Mouse (Mus musculus): Measurements from ENCODE around the gene Psmb4. TPM values are rescaled to one million over a fixed set of nuclear protein-coding genes. Genes with fewer than 3 reads are reported as not detected.
A peak's percentile ranks its signal among the peaks of the same experiment; 100 is the strongest.
"Not testable (repeated sequence)": the region's sequence is repeated elsewhere in the genome, so short reads cannot be mapped to it uniquely, and the experiment has no call there.

Gene Psmb4
- polyA plus RNA-seq (2015; fragmentation: Nextera tagmentation; extraction: Ambion mirVana): 366 and 376 TPM in 2 replicates

DNA sequence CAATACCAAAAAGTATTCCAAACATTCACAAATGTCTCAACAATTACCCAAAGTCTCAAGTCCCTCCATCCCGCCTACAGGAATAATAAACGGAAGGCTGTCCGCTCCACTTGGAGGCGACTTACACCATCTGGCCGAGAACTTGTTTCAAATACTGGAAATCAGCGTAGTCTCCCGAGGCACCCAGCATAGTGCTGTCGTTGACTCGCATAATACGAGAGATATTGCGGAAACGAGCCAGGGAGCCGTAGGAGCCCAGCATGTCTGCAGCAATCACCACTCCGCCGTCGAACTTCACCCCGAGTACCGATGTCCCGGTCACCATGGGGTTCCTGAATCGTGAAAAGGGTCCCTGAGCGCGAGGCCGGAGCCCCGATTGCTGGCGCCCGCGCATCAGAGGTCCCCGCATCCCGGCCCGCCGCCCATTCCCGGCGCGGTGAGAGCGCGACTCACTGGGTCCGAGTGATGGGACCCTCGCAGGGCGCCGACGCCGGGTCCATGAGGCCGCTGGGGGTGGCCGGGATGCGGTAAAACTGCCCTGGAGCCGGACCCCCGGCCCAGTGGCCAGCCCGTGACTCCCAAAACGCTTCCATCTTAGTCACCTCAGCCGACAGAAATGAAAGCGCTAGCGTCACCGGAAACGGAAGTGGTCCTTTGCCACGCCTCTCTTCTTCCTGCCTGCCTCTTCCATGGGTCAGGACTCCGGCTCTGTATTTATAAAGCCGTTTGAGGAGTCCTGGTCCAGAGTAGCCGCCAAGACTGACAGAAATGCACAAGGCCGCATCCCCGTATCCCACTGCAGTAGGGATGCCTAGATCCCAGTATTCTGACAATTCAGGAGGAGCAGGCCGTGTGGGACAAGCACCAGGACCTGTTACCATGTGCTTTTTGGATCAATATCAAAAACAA, at the start of gene Psmb4:
Gene Psmb4, minus strand, starts transcription at position 646 of the 909 bp plus-strand sequence.
- WGBS: 1% methylated on average over 61 of the region's 61 CpGs
- Histone ChIP-seq H3K9ac (peak within 1 kb of the TSS; percentile 93), H3K4me2 (peak within 1 kb of the TSS; percentile 93), H3K27ac (peak within 1 kb of the TSS; percentile 87), H3K36me3 (peaks cover 36% of the 10 kb centered on the region), H3K9me3 (no peaks in the 10 kb centered on the region), H3K27me3 (0 out of 2 replicates have a peak, but pooled peaks cover 3% of the 10 kb centered on the region), H3K4me1 (replicated peaks) (peaks cover 26% of the 10 kb centered on the region), H3K4me3 (peak within 1 kb of the TSS; percentile 96)
- peak; percentile 92 for ATAC-seq (ENCODE audit: low FRiP score)

DNA sequence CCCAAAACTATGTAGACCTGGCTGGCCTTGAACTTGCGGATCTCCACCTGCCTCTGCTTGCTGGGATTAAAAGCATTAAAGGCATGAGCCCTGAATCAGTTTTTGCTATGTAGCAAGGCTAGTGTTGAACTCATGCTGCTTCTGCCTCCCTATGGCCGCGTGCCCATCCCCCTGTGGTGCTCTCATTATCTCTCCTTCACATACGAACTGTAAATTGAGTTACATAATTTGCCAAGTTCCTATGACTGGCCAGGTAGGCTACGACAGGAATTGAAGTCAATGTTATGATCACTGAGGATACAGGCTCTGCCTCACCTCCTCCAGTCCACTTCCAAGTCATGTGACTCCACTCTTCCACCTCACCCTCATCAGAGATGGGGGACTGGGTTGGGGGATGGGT, 49.4 kb upstream of the Psmb4 start:
- H3K9me3 ChIP-seq; H3K27ac ChIP-seq; H3K4me3 ChIP-seq; H3K4me2 ChIP-seq; ATAC-seq (ENCODE audit: low FRiP score); H3K9ac ChIP-seq; H3K36me3 ChIP-seq; H3K27me3 ChIP-seq: not testable (repeated sequence)
- peaks cover 12% of the 10 kb centered on the region for H3K4me1 ChIP-seq (replicated peaks)
- WGBS: 86% methylated on average over 5 of the region's 5 CpGs

- not testable (repeated sequence) for ATAC-seq (ENCODE audit: low FRiP score)
- 88% methylated on average over 3 of the region's 3 CpGs for WGBS
Measured at GRCm38 (mm10) chr3:94935332-94935731, 48.6 kb upstream of the Psmb4 start.

DNA sequence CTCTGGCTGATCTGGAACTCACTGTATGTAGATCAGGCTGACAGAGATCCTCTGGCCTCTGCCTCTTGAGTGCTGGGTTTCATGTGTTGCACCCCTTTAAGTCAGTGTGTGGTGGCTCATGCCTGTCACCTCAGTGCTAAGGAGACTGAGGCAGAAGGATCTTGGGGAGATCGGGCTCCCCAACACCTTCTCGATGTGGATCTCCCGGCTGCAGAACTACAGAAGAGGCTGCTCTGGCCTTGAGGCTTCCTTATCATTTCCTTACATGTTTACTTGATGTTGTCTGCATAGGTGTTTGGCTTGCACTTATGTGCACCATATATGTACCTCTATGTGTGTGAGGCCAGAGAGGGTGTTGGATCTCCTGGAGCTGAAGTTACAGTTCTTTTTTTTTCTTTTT, 47.8 kb upstream of the Psmb4 start:
- H3K4me1 ChIP-seq (replicated peaks): peaks cover 12% of the 10 kb centered on the region
- H3K27ac ChIP-seq; H3K4me3 ChIP-seq; ATAC-seq (ENCODE audit: low FRiP score); H3K9me3 ChIP-seq; H3K36me3 ChIP-seq; H3K4me2 ChIP-seq; H3K9ac ChIP-seq; H3K27me3 ChIP-seq: not testable (repeated sequence)
- 92% methylated on average over 3 of the region's 3 CpGs for WGBS

More at GRCm38 (mm10) chr3:94935332-94935731, 48.6 kb upstream of the Psmb4 start:
- peaks cover 12% of the 10 kb centered on the region for H3K4me1 ChIP-seq (replicated peaks)
- not testable (repeated sequence) for H3K9me3 ChIP-seq, H3K27ac ChIP-seq, H3K27me3 ChIP-seq, H3K4me2 ChIP-seq, H3K36me3 ChIP-seq, H3K9ac ChIP-seq, H3K4me3 ChIP-seq

DNA sequence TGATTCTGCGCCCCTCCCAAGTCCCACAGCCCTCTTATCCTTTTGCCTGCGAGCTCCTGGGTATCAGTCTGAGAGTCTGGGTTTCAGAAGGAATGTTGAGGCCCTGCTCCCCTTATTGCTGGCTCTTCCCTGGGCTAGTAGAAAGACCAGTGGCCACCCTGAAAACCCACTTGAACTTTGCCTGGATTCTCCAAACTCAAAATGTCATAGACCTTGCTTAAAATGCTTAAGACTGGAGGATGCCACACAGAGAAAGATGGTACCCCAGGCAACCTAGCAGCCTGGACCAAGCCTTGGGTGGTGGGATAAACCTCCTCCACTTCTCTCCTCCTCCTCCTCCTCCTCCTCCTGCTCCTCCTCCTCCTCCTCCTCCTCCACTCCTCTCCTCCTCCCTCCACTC, 46.8 kb upstream of the Psmb4 start:
- not testable (repeated sequence) for H3K4me2 ChIP-seq; H3K36me3 ChIP-seq; H3K9ac ChIP-seq; H3K27me3 ChIP-seq; H3K27ac ChIP-seq; H3K4me3 ChIP-seq; ATAC-seq (ENCODE audit: low FRiP score); H3K9me3 ChIP-seq
- H3K4me1 ChIP-seq (replicated peaks): peaks cover 12% of the 10 kb centered on the region
- no CpG with 5 or more reads among the region's 2 CpGs for WGBS

GRCm38 (mm10) chr3:94932809-94933564, 46.2 kb upstream of the Psmb4 start, which contains the start of gene Selenbp1:
TSS of gene Selenbp1 (plus strand) at chr3:94933056.
- peaks cover 12% of the 10 kb centered on the region for H3K4me1 ChIP-seq (replicated peaks)
- peak within 1 kb of the TSS; percentile 48 for H3K4me2 ChIP-seq
- peak; percentile 84 for ATAC-seq (ENCODE audit: low FRiP score)
- H3K36me3 ChIP-seq: no peaks in the 10 kb centered on the region
- 25% methylated on average over 16 of the region's 16 CpGs for WGBS
- H3K9me3 ChIP-seq: no peaks in the 10 kb centered on the region
- peak within 1 kb of the TSS; percentile 25; the same call in 1 of the 2 replicates for H3K4me3 ChIP-seq
- H3K9ac ChIP-seq: peak within 1 kb of the TSS; percentile 55; the same call in 1 of the 2 replicates
- H3K27ac ChIP-seq: peak within 1 kb of the TSS; percentile 60
- H3K27me3 ChIP-seq: no peaks in the 10 kb centered on the region

GRCm38 (mm10) chr3:94932279-94932678, 45.5 kb upstream of the Psmb4 start:
- not testable (repeated sequence) for H3K36me3 ChIP-seq; ATAC-seq (ENCODE audit: low FRiP score); H3K9me3 ChIP-seq; H3K4me3 ChIP-seq; H3K4me2 ChIP-seq; H3K27me3 ChIP-seq; H3K9ac ChIP-seq
- Histone ChIP-seq H3K27ac (peak overlapping the region; percentile 14; the same call in 1 of the 2 replicates), H3K4me1 (replicated peaks) (peaks cover 12% of the 10 kb centered on the region)
- 81% methylated on average over 2 of the region's 2 CpGs for WGBS

- not testable (repeated sequence) for H3K9ac ChIP-seq; H3K4me3 ChIP-seq; ATAC-seq (ENCODE audit: low FRiP score)
Measured at GRCm38 (mm10) chr3:94931427-94932082, 44.8 kb upstream of the Psmb4 start.

DNA sequence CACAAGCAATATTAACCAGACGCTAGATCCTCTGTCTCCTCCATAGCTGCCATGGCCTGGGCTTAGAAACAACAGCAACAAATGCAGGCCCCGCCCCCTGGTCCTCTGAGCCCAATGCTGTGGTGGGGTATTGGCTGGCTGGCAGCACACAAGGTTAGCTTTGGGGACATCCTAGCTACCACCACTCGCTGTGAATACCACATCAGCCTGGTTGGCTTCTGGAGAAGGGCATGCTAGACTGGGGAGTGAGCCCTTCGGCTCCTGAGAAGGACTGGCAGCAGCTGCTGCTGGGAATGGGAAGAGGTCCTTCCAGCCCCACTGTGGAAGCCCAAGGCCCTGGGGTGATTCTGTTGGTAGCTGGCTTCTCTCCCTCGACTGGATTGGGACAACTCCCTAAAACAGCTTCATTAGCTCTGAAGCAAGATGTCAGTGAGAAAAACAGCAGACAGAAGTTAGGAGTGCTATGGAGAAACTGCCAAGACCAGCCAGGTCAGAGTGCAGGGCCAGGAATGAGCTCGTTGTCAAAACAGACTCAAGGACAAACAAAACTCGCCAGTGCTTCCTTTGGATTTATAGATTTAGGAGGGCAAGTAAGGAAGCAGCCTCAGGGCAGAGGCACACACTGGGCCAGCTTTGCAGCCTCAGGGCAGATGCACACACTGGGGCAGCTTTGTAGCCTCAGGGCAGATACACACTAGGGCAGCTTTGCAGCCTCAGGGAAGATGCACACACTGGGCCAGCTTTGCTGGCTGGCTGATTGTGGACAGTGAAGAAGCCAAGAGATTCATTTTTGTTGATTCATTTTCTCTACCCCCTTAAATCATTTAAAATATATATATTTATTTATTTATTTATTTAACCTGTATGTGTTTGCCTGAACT, 43.9 kb upstream of the Psmb4 start:
- H3K4me1 ChIP-seq (replicated peaks): peaks cover 12% of the 10 kb centered on the region
- H3K9me3 ChIP-seq; H3K36me3 ChIP-seq; H3K4me2 ChIP-seq; H3K27ac ChIP-seq; H3K27me3 ChIP-seq; H3K4me3 ChIP-seq; H3K9ac ChIP-seq; ATAC-seq (ENCODE audit: low FRiP score): not testable (repeated sequence)
- 54% methylated on average over 7 of the region's 7 CpGs for whole genome bisulfite sequencing

More at GRCm38 (mm10) chr3:94931427-94932082, 44.8 kb upstream of the Psmb4 start:
- H3K27me3 ChIP-seq, H3K27ac ChIP-seq, H3K4me2 ChIP-seq, H3K9me3 ChIP-seq, H3K36me3 ChIP-seq: not testable (repeated sequence)
- H3K4me1 ChIP-seq (replicated peaks): peaks cover 12% of the 10 kb centered on the region
- WGBS: 84% methylated on average over 10 of the region's 10 CpGs

GRCm38 (mm10) chr3:94928979-94929378, 42.2 kb upstream of the Psmb4 start:
- H3K36me3 ChIP-seq; H3K27me3 ChIP-seq; H3K4me3 ChIP-seq; ATAC-seq (ENCODE audit: low FRiP score); H3K9me3 ChIP-seq; H3K4me2 ChIP-seq; H3K27ac ChIP-seq; H3K9ac ChIP-seq: not testable (repeated sequence)
- H3K4me1 ChIP-seq (replicated peaks): peaks cover 12% of the 10 kb centered on the region
- WGBS: 87% methylated on average over 4 of the region's 4 CpGs

DNA sequence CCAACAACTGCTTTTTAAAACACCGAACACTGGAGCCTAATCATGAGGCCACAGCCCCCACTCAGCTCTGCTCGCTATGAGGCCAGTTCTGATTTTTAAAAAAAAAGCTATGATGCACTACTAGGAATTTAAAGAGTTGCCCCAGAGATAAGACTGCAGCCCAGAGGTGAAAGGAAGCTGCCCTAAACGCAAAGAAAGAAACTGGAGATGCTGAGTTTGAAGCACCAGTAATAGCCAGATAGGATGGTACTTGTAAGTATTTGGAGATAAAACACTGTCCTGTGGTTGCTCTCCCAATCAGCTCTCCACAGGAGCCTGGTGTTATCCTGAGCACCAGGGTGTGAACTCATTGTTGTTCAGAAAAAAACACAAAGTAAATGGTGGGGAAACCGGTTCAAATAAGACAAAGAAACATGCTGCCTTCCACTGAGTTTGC, 39.6 kb upstream of the Psmb4 start:
- not testable (repeated sequence) for H3K4me1 ChIP-seq (replicated peaks); H3K9ac ChIP-seq; H3K9me3 ChIP-seq; H3K27me3 ChIP-seq; H3K4me3 ChIP-seq; H3K36me3 ChIP-seq; ATAC-seq (ENCODE audit: low FRiP score); H3K27ac ChIP-seq; H3K4me2 ChIP-seq
- 49% methylated on average over 4 of the region's 4 CpGs for WGBS

Measured in hindbrain, embryonic 13.5 days (tissue).